Mouse (Mus musculus): ENCODE results near the gene Apom. TPM values are rescaled to one million over a fixed set of nuclear protein-coding genes. Genes with fewer than 3 reads are reported as not detected.

Apom gene
- total RNA-seq, 4 experiments from 2014 or later: not detected

- peak in 1 of 2 experiments; percentile 31 for DNase-seq (ENCODE audit: low spot score in 2 of 2)
Measured at GRCm38 (mm10) chr17:35097164-35097655, 34.6 kb downstream of the Apom start.

- no peak for DNase-seq (ENCODE audit: low spot score in 2 of 2)
Measured at GRCm38 (mm10) chr17:35096597-35096996, 35.3 kb downstream of the Apom start.

- no peak for DNase-seq (ENCODE audit: low spot score in 2 of 2)
Measured at GRCm38 (mm10) chr17:35094475-35095365, 37.1 kb downstream of the Apom start.

GRCm38 (mm10) chr17:35092403-35093198 is 39.2 kb downstream of the Apom start:
- DNase-seq (ENCODE audit: low spot score in 2 of 2): no peak

- no peak for DNase-seq (ENCODE audit: low spot score in 2 of 2)
Measured at GRCm38 (mm10) chr17:35090166-35090932, 41.5 kb downstream of the Apom start.

- DNase-seq (ENCODE audit: low spot score in 2 of 2): peak; percentile 91 to 95
Measured at GRCm38 (mm10) chr17:35088825-35089644, 42.8 kb downstream of the Apom start, which contains the start of gene Abhd16a. Abhd16a (plus strand) TSS chr17:35089263.

GRCm38 (mm10) chr17:35088151-35088550 is 43.7 kb downstream of the Apom start:
- DNase-seq (ENCODE audit: low spot score in 2 of 2): no peak

GRCm38 (mm10) chr17:35085208-35085865 is 46.5 kb downstream of the Apom start, which contains the start of gene Ly6g6f:
Ly6g6f (minus strand) TSS chr17:35085610.
- no peak for DNase-seq (ENCODE audit: low spot score in 2 of 2)

- no peak for DNase-seq (ENCODE audit: low spot score in 2 of 2)
Measured at GRCm38 (mm10) chr17:35083929-35084497, 47.8 kb downstream of the Apom start.

- no peak for DNase-seq (ENCODE audit: low spot score in 2 of 2)
Measured at GRCm38 (mm10) chr17:35082841-35083576, 48.8 kb downstream of the Apom start.

- DNase-seq (ENCODE audit: low spot score in 2 of 2): no peak
Measured at GRCm38 (mm10) chr17:35080710-35081109, 51.1 kb downstream of the Apom start.

GRCm38 (mm10) chr17:35080248-35080647 is 51.6 kb downstream of the Apom start:
- DNase-seq (ENCODE audit: low spot score in 2 of 2): no peak

- no peak for DNase-seq (ENCODE audit: low spot score in 2 of 2)
Measured at GRCm38 (mm10) chr17:35079778-35080177, 52.1 kb downstream of the Apom start.

Other genes starting within 250 kb of the Apom start
- 1 to 10 TPM; 3.1 to 4.4 (median 4.3) TPM for gene C2, start 233.8 kb downstream of the Apom start, total RNA-seq (2022)
- gene Ehmt2, start 233.6 kb downstream of the Apom start, total RNA-seq (2022): 100 to 1,000 TPM; 186 to 199 (median 189) TPM
- under 1 TPM; 0.14 to 0.41 (median 0.34) TPM for gene Slc44a4, start 217.6 kb downstream of the Apom start, total RNA-seq (2022)
- 10 to 100 TPM; 38.3 to 46.8 (median 41.7) TPM for gene Neu1, start 200.8 kb downstream of the Apom start, total RNA-seq (2022)
- gene Hspa1b, start 172.8 kb downstream of the Apom start, total RNA-seq (2022): 10 to 100 TPM; 13.2 to 31.7 (median 24.2) TPM
- gene Gm20481, start 162.1 kb downstream of the Apom start, total RNA-seq (2022): not detected
- 10 to 100 TPM; 14.3 to 24.2 (median 19.4) TPM for gene Hspa1a, start 159.9 kb downstream of the Apom start, total RNA-seq (2022)
- under 1 TPM; 0.23 to 0.45 (median 0.31) TPM for gene Hspa1l, start 159.3 kb downstream of the Apom start, total RNA-seq (2022)
- gene Lsm2, start 150.2 kb downstream of the Apom start, total RNA-seq (2022): 10 to 100 TPM; 13.1 to 19.1 (median 16.9) TPM
- gene Vars, start 131.1 kb downstream of the Apom start, total RNA-seq (2022): 10 to 100 TPM; 49.9 to 58.8 (median 51.3) TPM
- gene Vwa7, start 115.5 kb downstream of the Apom start, total RNA-seq (2022): under 1 TPM; 0.14 to 0.90 (median 0.56) TPM
- gene Sapcd1, start 104.0 kb downstream of the Apom start, total RNA-seq (2022): under 1 TPM in 2 of 4 experiments, not detected in 2; 0.76 to 0.95 TPM
- 1 to 10 TPM; 1.1 to 2.1 (median 1.4) TPM for gene Msh5, start 85.3 kb downstream of the Apom start, total RNA-seq (2022)
- gene Clic1, start 82.1 kb downstream of the Apom start, total RNA-seq (2022): 10 to 100 TPM in 2 of 4 experiments, 1 to 10 TPM in 2; 9.2 to 27.8 (median 15.9) TPM
- gene Ddah2, start 73.0 kb downstream of the Apom start, total RNA-seq (2022): 10 to 100 TPM in 3 of 4 experiments, 1 to 10 TPM in 1; 8.8 to 20.3 (median 14.9) TPM
- not detected for gene Ly6g6c, start 66.7 kb downstream of the Apom start, total RNA-seq (2022)
- gene Mpig6b, start 65.9 kb downstream of the Apom start, total RNA-seq (2022): under 1 TPM in 1 of 4 experiments, not detected in 3; 0.48 TPM
- gene Ly6g6e, start 55.1 kb downstream of the Apom start, total RNA-seq (2022): 1 to 10 TPM; 4.6 to 7.1 (median 5.6) TPM
- 1 to 10 TPM; 1.4 to 2.9 (median 2.2) TPM for gene Ly6g6d, start 54.0 kb downstream of the Apom start, total RNA-seq (2022)
- 1 to 10 TPM in 1 of 4 experiments, under 1 TPM in 2, not detected in 1; 0.41 to 1.0 (median 0.89) TPM for gene Ly6g6f, start 46.4 kb downstream of the Apom start, total RNA-seq (2022)
- 100 to 1,000 TPM in 3 of 4 experiments, 10 to 100 TPM in 1; 96.2 to 115 (median 106) TPM for gene Abhd16a, start 42.8 kb downstream of the Apom start, total RNA-seq (2022)
- not detected for gene Ly6g5c, start 23.8 kb downstream of the Apom start, total RNA-seq (2022)
- gene Ly6g5b, start 16.6 kb downstream of the Apom start, total RNA-seq (2022): under 1 TPM; 0.27 to 0.83 (median 0.63) TPM
- 10 to 100 TPM; 17.6 to 19.2 (median 18.0) TPM for gene Gpank1, start 10.6 kb downstream of the Apom start, total RNA-seq (2022)
- 100 to 1,000 TPM; 176 to 194 (median 189) TPM for gene Csnk2b, start 10.0 kb downstream of the Apom start, total RNA-seq (2022)
- gene D17H6S53E, start 5.7 kb downstream of the Apom start, total RNA-seq (2022): 10 to 100 TPM; 27.6 to 31.6 (median 30.9) TPM
- 100 to 1,000 TPM; 291 to 311 (median 298) TPM for gene Bag6, start 3.1 kb upstream of the Apom start, total RNA-seq (2022)
- 100 to 1,000 TPM; 302 to 328 (median 308) TPM for gene Prrc2a, start 32.8 kb upstream of the Apom start, total RNA-seq (2022)
- 10 to 100 TPM in 2 of 4 experiments, 1 to 10 TPM in 2; 6.3 to 45.4 (median 25.7) TPM for gene Aif1, start 44.0 kb upstream of the Apom start, total RNA-seq (2022)
- 10 to 100 TPM in 1 of 4 experiments, 1 to 10 TPM in 3; 5.0 to 13.2 (median 7.1) TPM for gene Lst1, start 56.4 kb upstream of the Apom start, total RNA-seq (2022)
- 1 to 10 TPM in 1 of 4 experiments, under 1 TPM in 3; 0.53 to 1.4 (median 0.71) TPM for gene Ltb, start 62.4 kb upstream of the Apom start, total RNA-seq (2022)
- under 1 TPM in 1 of 4 experiments, not detected in 3; 0.29 TPM for gene Tnf, start 70.0 kb upstream of the Apom start, total RNA-seq (2022)
- under 1 TPM; 0.32 to 0.89 (median 0.67) TPM for gene Lta, start 73.3 kb upstream of the Apom start, total RNA-seq (2022)
- not detected for gene Gm16181, start 88.8 kb upstream of the Apom start, total RNA-seq (2022)
- gene Atp6v1g2, start 101.6 kb upstream of the Apom start, total RNA-seq (2022): 100 to 1,000 TPM; 592 to 630 (median 612) TPM
- 10 to 100 TPM; 12.9 to 16.4 (median 14.9) TPM for gene Nfkbil1, start 103.7 kb upstream of the Apom start, total RNA-seq (2022)
- gene Ddx39b, start 109.7 kb upstream of the Apom start, total RNA-seq (2022): 100 to 1,000 TPM; 216 to 231 (median 222) TPM
- gene H2-D1, start 130.7 kb upstream of the Apom start, total RNA-seq (2022): 100 to 1,000 TPM in 2 of 4 experiments, 10 to 100 TPM in 2; 23.2 to 135 (median 64.4) TPM
- 1 to 10 TPM in 2 of 4 experiments, under 1 TPM in 2; 0.85 to 2.5 (median 1.2) TPM for gene H2-Q1, start 188.4 kb upstream of the Apom start, total RNA-seq (2022)
- gene H2-Q2, start 210.2 kb upstream of the Apom start, total RNA-seq (2022): 1 to 10 TPM in 1 of 4 experiments, under 1 TPM in 2, not detected in 1; 0.64 to 2.6 (median 0.81) TPM
- 10 to 100 TPM in 2 of 4 experiments, 1 to 10 TPM in 2; 2.5 to 10.6 (median 6.7) TPM for gene H2-Q4, start 247.6 kb upstream of the Apom start, total RNA-seq (2022)

Measured in layer of hippocampus, adult 8-10 months (tissue).